Mouse (Mus musculus): Measurements from ENCODE around the gene Bspry.
"Not testable (repeated sequence)": the region's sequence is repeated elsewhere in the genome, so short reads cannot be mapped to it uniquely, and the experiment has no call there.

- not testable (repeated sequence) for TF ChIP-seq CTCF (IDR thresholded peaks at IDR 0.05 in 2 of 3, conservative IDR thresholded peaks at IDR 0.05 in 1 of 3; ENCODE audit: control insufficient read depth in 1 of 3, insufficient read depth in 1 of 3, low read depth in 2 of 3, low read length in 3 of 3, poor library complexity in 1 of 3, severe bottlenecking in 1 of 3); ZKSCAN1 (IDR thresholded peaks at IDR 0.05; ENCODE audit: low read depth, low read length); SMC3 (IDR thresholded peaks at IDR 0.05; ENCODE audit: low read depth, low read length)
Measured at GRCm38 (mm10) chr4:62479593-62479936, 288 bp upstream of the Bspry start.
